Mouse (Mus musculus): ENCODE results near the gene Btf3.

Gene Btf3

GRCm38 (mm10) chr13:98336205-98336604, 19.4 kb upstream of the Btf3 start:
- no peak for DNase-seq

- peak in 1 of 2 experiments; percentile 11 for DNase-seq
Measured at GRCm38 (mm10) chr13:98332106-98332505, 15.3 kb upstream of the Btf3 start.

GRCm38 (mm10) chr13:98325034-98325433, 8.2 kb upstream of the Btf3 start:
- DNase-seq, result no peak

DNA sequence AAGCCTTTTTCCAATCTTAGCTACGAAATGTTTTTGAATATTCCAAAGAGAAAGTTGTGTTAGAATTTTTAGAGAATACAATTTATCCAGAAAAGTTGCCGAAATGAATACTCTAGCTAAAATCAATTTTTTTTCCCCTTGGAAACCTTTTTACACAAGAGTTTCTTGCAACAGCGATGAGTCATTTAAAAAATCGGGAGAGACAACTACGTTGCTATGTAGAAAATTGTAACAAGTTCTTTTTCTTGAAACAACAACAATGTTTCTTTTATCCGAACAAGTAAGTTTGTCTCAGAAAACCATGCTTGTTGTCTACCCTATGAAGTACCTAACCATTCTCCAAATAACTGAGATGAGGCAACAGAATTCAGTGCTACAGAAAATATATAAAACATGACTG, 1.1 kb upstream of the Btf3 start:
- no peak for DNase-seq

DNA sequence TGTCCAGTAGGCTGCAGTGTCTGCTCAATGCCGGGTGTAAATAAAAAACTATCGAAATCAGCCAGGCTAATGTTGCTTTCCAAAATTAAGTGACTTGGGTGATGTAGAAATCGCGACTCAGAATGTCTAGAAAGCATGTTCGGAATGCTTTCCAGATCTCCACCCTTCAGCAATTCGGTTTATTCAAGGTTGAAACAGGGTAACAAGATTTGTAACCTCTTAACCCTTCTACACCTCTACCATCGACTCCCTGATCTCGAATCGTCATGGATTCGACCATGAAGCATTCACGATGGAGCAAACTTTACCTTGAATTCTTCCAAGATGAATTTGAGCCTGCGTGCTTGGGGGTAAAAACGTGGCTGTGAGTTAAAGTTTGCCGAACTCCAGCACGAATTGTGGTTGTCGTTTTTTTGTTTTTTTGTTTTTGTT, 456 bp upstream of the Btf3 start:
- DNase-seq, result no peak

DNA sequence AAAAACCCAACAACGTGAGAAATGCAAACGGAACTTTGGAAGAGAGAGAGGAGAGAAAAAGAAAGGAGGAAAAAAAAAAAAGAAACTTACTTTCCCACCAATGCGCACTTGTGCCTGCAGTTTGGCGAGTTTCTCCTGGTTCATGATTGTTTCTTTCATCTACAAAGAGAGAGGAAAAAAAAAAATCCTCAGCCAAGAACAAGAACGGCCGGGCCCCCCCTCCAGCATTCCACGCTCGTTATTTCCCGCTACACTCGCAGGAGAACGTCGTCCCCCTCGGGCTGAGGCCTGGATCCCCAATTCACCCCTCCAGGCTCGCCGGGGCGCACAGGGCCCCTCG, 696 bp downstream of the Btf3 start:
- DNase-seq, result no peak

DNA sequence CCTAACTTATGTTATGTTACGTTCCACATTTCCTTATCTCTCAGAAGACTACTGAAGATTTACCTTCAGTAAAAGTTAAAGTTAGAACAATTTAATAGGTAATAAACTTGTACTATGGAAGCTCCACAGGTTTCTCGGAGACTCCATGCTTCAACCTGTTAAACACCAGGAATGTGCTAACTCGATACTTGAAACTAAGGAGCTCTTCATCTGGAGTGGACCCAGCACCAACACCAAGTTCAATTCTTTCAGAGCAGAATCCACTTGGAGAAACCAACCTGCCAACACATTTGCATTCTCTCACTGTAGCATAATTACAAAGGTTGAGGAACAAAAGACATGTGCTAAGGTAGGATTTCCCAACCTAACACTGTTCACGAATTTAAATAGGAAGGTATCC, 1.7 kb downstream of the Btf3 start:
- DNase-seq, result no peak

DNA sequence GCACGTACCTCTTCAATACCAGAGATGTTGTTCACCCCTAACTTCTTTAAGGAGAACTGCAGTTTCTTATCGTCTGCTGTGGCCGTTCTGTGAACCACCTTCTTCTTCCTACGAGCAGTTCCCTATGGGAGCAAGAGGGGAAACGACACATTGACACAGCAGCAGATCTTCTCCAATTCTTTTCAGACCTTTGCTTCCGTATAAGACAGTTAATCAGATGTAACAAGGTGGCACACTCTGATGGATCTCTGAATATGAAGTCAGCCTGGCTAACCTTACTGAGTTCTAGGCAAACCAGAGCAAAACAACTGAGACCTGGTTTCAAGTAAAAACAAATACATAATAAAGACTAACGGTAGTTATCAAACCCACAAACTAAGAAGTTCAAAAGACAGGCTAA, 3.2 kb downstream of the Btf3 start:
- no peak for DNase-seq

GRCm38 (mm10) chr13:98311597-98311996, 5.2 kb downstream of the Btf3 start:
- no peak for DNase-seq

- no peak for DNase-seq
Measured at GRCm38 (mm10) chr13:98308724-98309123, 8.1 kb downstream of the Btf3 start.

DNA sequence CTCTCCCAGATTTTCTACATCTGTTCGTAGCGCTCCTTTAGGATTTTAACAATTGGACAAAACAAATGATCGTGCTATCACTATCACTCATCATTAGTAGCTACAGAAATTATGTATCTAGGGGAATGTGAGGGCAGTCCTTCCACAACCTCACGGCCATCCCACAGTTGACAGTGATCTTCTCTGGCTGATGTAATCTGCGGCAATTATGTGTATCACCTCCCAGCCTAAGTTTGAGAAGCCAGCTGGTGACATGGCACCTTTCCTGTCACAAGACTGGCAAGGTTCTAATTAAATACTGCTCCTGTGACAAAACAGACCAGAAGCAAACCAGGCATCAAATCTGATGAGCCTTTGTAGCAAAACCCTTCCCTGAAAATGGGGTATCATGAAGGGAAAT, 8.8 kb downstream of the Btf3 start:
- DNase-seq, result no peak

- no peak for DNase-seq
Measured at GRCm38 (mm10) chr13:98306852-98307475, 9.8 kb downstream of the Btf3 start.

GRCm38 (mm10) chr13:98306393-98306792, 10.4 kb downstream of the Btf3 start:
- DNase-seq, result no peak

- no peak for DNase-seq
Measured at GRCm38 (mm10) chr13:98305257-98305656, 11.5 kb downstream of the Btf3 start.

GRCm38 (mm10) chr13:98298833-98299758, 17.7 kb downstream of the Btf3 start:
- DNase-seq, result peak; percentile 86 to 90

DNA sequence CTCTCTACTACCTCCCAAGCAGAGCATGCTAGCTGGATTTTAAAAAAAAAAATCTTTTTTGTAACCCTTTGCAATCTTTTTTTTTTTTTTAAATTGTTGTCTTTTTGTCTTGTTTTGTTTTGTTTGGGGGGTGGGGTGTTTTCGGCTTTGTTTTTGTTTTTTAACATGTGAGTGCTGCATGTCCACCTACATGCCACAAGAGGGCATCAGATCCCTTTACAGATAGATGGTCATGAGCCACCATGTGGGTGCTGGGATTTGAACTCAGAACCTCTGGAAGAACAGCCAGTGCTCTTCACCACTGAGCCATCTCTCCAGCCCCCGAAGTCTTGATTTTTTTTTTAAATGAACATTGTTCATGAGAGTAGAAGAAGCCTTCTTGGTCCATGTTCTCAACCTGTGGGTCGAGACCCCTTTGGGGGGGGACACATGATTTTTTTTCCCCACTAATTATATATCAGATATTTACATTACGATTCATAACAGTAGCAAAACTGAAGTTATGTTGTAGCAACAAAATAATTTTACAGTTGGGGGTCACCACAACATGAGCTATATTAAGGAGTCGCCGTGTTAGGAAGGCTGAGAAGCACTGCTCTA, 18.8 kb downstream of the Btf3 start:
- no peak for DNase-seq

- DNase-seq, result no peak
Measured at GRCm38 (mm10) chr13:98296072-98296471, 20.7 kb downstream of the Btf3 start.

GRCm38 (mm10) chr13:98291712-98292111, 25.1 kb downstream of the Btf3 start:
- no peak for DNase-seq

- DNase-seq, result no peak
Measured at GRCm38 (mm10) chr13:98290719-98291118, 26.1 kb downstream of the Btf3 start.

GRCm38 (mm10) chr13:98280990-98281650, 35.7 kb downstream of the Btf3 start:
- no peak for DNase-seq

DNA sequence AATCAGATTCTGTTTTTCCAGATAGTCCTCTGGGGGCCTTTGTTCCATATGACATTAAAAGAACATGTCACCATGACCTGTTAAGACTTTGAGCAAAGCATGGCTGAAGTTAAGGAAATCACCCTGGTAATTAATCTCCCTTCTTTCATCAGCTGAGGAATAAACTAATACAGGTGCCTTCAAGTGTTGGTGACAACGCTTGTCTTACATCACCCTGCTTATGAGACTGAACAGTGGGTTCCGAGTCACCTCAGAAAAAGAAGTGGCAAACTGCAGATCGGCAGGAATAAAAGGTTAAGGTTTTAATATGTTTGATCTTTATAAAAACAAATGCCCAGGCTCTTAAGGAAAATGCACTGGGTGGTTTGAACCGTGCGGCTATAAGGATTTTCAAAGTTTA, 37.1 kb downstream of the Btf3 start, which contains the start of gene Gm21976:
Gm21976 (plus strand) TSS at position 202 of the 400 bp plus-strand sequence.
- no peak for DNase-seq

DNA sequence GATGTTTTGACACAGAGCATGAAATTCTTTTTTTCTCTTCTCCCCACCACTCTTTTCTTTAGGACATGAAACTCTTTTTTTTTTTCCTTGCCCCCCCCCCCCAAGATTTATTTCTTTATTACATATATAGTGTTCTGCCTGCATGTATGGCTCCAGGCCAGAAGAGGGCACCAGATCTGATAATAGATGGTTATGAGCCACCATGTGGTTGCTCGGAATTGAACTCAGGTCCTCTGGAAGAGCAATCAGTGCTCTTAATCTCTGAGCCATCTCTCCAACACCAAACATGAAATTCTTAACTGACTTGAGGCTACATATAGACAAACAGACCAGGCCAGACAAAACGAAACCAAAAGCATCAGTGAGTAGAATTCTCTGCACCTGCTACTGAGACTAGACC, 39.3 kb downstream of the Btf3 start:
- DNase-seq, result no peak

GRCm38 (mm10) chr13:98276253-98276652, 40.6 kb downstream of the Btf3 start:
- DNase-seq, result no peak
